Mouse (Mus musculus) heart, adult 2 months (tissue): Measurements from ENCODE around the gene Pnliprp2.

Experiments
- CTCF ChIP-seq: fragments of 200-600 bp; IDR thresholded peaks from 2 replicates; pipeline ENCODE4 v1.8.1; 2022; ENCODE audit warnings: antibody characterized with exemption, mild to moderate bottlenecking, moderate library complexity
- POLR2A ChIP-seq: fragments of 200-500 bp; IDR thresholded peaks from 2 replicates; pipeline ENCODE4 v1.6.1; 2011; ENCODE audit warnings: mild to moderate bottlenecking, low read depth, low read length, control low read depth; ENCODE audit not compliant: insufficient read depth

GRCm38 (mm10) chr19:58767329-58767728 lies 7.8 kb downstream of the Pnliprp2 start:
- TF ChIP-seq POLR2A (no peak), CTCF (no peak)
